Mouse (Mus musculus) heart, embryonic 16.5 days (tissue): ENCODE measurements around the gene Ptpn13. TPM values are rescaled to one million over a fixed set of nuclear protein-coding genes. Genes with fewer than 3 reads are reported as not detected.
A peak's percentile ranks its signal among the peaks of the same experiment; 100 is the strongest.

Source experiments
- ATAC-seq: fragments of 200-750 bp; cut with Nextera tagmentation; replicated peaks from 2 replicates; pipeline ENCODE4 v1.8.0; 2017; ENCODE audit warnings: moderate number of reproducible peaks; ENCODE audit not compliant: insufficient read depth, low FRiP score; ENCODE audit errors: extremely low read depth
- H3K27ac ChIP-seq: fragments of 300-500 bp; sonication (generic); 2 replicates; pipeline ENCODE4 v1.5.1; 2014; ENCODE audit warnings: mild to moderate bottlenecking, low read length, control low read depth, moderate library complexity
- H3K27me3 ChIP-seq: fragments of 300-500 bp; sonication (generic); 2 replicates; pipeline ENCODE4 v1.6.1; 2014; ENCODE audit warnings: low read length, mixed read lengths; ENCODE audit not compliant: control insufficient read depth, insufficient read depth
- H3K36me3 ChIP-seq: fragments of 300-500 bp; sonication (generic); 2 replicates; pipeline ENCODE4 v1.6.1; 2014; ENCODE audit not compliant: control insufficient read depth, insufficient read depth
- H3K4me1 ChIP-seq: fragments of 300-500 bp; sonication (generic); 2 replicates; pipeline ENCODE4 v1.6.1; 2014; ENCODE audit warnings: low read length, mixed read lengths; ENCODE audit not compliant: control insufficient read depth, insufficient read depth
- H3K4me2 ChIP-seq: fragments of 300-500 bp; sonication (generic); 2 replicates; pipeline ENCODE4 v1.6.1; 2014; ENCODE audit warnings: low read depth, mild to moderate bottlenecking, control low read depth, low read length
- H3K4me3 ChIP-seq: fragments of 300-500 bp; sonication (generic); 2 replicates; pipeline ENCODE4 v1.5.1; 2014; ENCODE audit warnings: mild to moderate bottlenecking, control low read depth, low read length
- H3K9ac ChIP-seq: fragments of 300-500 bp; sonication (generic); 2 replicates; pipeline ENCODE4 v1.6.1; 2014; ENCODE audit warnings: low read length, control low read depth
- H3K9me3 ChIP-seq: fragments of 300-500 bp; sonication (generic); replicated peaks from 2 replicates; pipeline ENCODE4 v1.6.1; 2016; ENCODE audit warnings: low read length; ENCODE audit not compliant: control insufficient read depth
- WGBS: fragments of 180-500 bp; shearing (Covaris S2); extraction: QIAGEN DNeasy Blood & Tissue Kit; methylation state at CpG from one replicate; pipeline ENCODE4 v1.1.7; 2014; 5-methylcytosine and 5-hydroxymethylcytosine counted together
- polyA plus RNA-seq: library from polyadenylated mRNA; unstranded; fragments of >200 nt; fragmentation: Nextera tagmentation; extraction: Ambion mirVana; gene quantifications from 2 replicates; pipeline ENCODE4 v1.2.1, GENCODE M21; 2015

Ptpn13 gene
- polyA plus RNA-seq, 1 experiment from 2014 or later, result 7.8 TPM

- Histone ChIP-seq H3K9ac (no peak overlapping the region), H3K9me3 (no peaks in the 10 kb centered on the region), H3K4me1 (no peaks in the 10 kb centered on the region), H3K27ac (no peak overlapping the region), H3K36me3 (no peaks in the 10 kb centered on the region), H3K27me3 (no peaks in the 10 kb centered on the region), H3K4me2 (no peak overlapping the region), H3K4me3 (no peak overlapping the region)
- ATAC-seq, result no peak
- 86% methylated on average over 7 of the region's 7 CpGs for WGBS
These were observed 62.0 kb downstream of the Ptpn13 start for GRCm38 (mm10) chr5:103487001-103487400.

- Histone ChIP-seq H3K9me3 (no peaks in the 10 kb centered on the region), H3K4me3 (no peak overlapping the region), H3K27ac (no peak overlapping the region), H3K4me1 (no peaks in the 10 kb centered on the region), H3K36me3 (no peaks in the 10 kb centered on the region), H3K27me3 (no peaks in the 10 kb centered on the region), H3K4me2 (no peak overlapping the region), H3K9ac (no peak overlapping the region)
- WGBS, result 56% methylated on average over 8 of the region's 8 CpGs
- ATAC-seq, result 0 out of 2 replicates have a peak, but pooled peaks have one; percentile 18
These were observed 66.0 kb downstream of the Ptpn13 start for GRCm38 (mm10) chr5:103490964-103491363.

- 64% methylated on average over 5 of the region's 5 CpGs for WGBS
- no peak for ATAC-seq
- Histone ChIP-seq H3K27me3 (no peaks in the 10 kb centered on the region), H3K4me3 (no peak overlapping the region), H3K4me2 (no peak overlapping the region), H3K27ac (no peak overlapping the region), H3K9ac (no peak overlapping the region), H3K9me3 (no peaks in the 10 kb centered on the region), H3K4me1 (no peaks in the 10 kb centered on the region), H3K36me3 (no peaks in the 10 kb centered on the region)
These were observed 66.8 kb downstream of the Ptpn13 start for GRCm38 (mm10) chr5:103491788-103492187.

- no peak overlapping the region for H3K4me3 ChIP-seq
- no peaks in the 10 kb centered on the region for H3K27me3 ChIP-seq
- 94% methylated on average over 5 of the region's 5 CpGs for WGBS
- H3K27ac ChIP-seq, result no peak overlapping the region
- no peaks in the 10 kb centered on the region for H3K4me1 ChIP-seq
- no peak overlapping the region for H3K4me2 ChIP-seq
- H3K9me3 ChIP-seq, result no peaks in the 10 kb centered on the region
- H3K36me3 ChIP-seq, result peaks cover 3% of the 10 kb centered on the region; the same call in 1 of the 2 replicates
- ATAC-seq, result no peak
- no peak overlapping the region for H3K9ac ChIP-seq
These were observed 72.1 kb downstream of the Ptpn13 start for GRCm38 (mm10) chr5:103497061-103497460.

- H3K27me3 ChIP-seq, result no peaks in the 10 kb centered on the region
- no peak overlapping the region for H3K4me2 ChIP-seq
- H3K9me3 ChIP-seq, result no peaks in the 10 kb centered on the region
- peaks cover 3% of the 10 kb centered on the region; the same call in 1 of the 2 replicates for H3K36me3 ChIP-seq
- H3K27ac ChIP-seq, result no peak overlapping the region
- WGBS, result 87% methylated on average over 2 of the region's 2 CpGs
- H3K4me3 ChIP-seq, result no peak overlapping the region
- no peaks in the 10 kb centered on the region for H3K4me1 ChIP-seq
- ATAC-seq, result no peak
- no peak overlapping the region for H3K9ac ChIP-seq
These were observed 72.5 kb downstream of the Ptpn13 start for GRCm38 (mm10) chr5:103497480-103497879.

- H3K9ac ChIP-seq, result no peak overlapping the region
- H3K4me1 ChIP-seq, result no peaks in the 10 kb centered on the region
- no peaks in the 10 kb centered on the region for H3K9me3 ChIP-seq
- no peak overlapping the region for H3K27ac ChIP-seq
- H3K4me3 ChIP-seq, result no peak overlapping the region
- WGBS, result 49% methylated on average over 6 of the region's 6 CpGs
- no peak for ATAC-seq
- H3K27me3 ChIP-seq, result no peaks in the 10 kb centered on the region
- H3K4me2 ChIP-seq, result no peak overlapping the region
- peaks cover 3% of the 10 kb centered on the region; the same call in 1 of the 2 replicates for H3K36me3 ChIP-seq
These were observed 74.3 kb downstream of the Ptpn13 start for GRCm38 (mm10) chr5:103499305-103499704.

GRCm38 (mm10) chr5:103501076-103501475, 76.1 kb downstream of the Ptpn13 start:
- Histone ChIP-seq H3K9ac (no peak overlapping the region), H3K4me1 (no peaks in the 10 kb centered on the region), H3K36me3 (peaks cover 3% of the 10 kb centered on the region; the same call in 1 of the 2 replicates), H3K27me3 (no peaks in the 10 kb centered on the region), H3K4me3 (no peak overlapping the region), H3K4me2 (no peak overlapping the region), H3K9me3 (no peaks in the 10 kb centered on the region), H3K27ac (no peak overlapping the region)
- no peak for ATAC-seq
- WGBS, result 82% methylated on average over 9 of the region's 9 CpGs

GRCm38 (mm10) chr5:103501839-103502238, 76.8 kb downstream of the Ptpn13 start:
- 0 out of 2 replicates have a peak, but pooled peaks have one; percentile 23 for ATAC-seq
- no peaks in the 10 kb centered on the region for H3K9me3 ChIP-seq
- WGBS, result 78% methylated on average over 6 of the region's 6 CpGs
- H3K4me2 ChIP-seq, result no peak overlapping the region
- no peaks in the 10 kb centered on the region for H3K4me1 ChIP-seq
- 0 out of 2 replicates have a peak overlapping the region, but pooled peaks have one; percentile 4 for H3K4me3 ChIP-seq
- H3K27ac ChIP-seq, result no peak overlapping the region
- H3K9ac ChIP-seq, result no peak overlapping the region
- peaks cover 3% of the 10 kb centered on the region; the same call in 1 of the 2 replicates for H3K36me3 ChIP-seq
- no peaks in the 10 kb centered on the region for H3K27me3 ChIP-seq

GRCm38 (mm10) chr5:103513162-103513561, 88.2 kb downstream of the Ptpn13 start:
- WGBS, result 72% methylated on average over 9 of the region's 9 CpGs
- H3K4me1 ChIP-seq, result no peaks in the 10 kb centered on the region
- H3K9me3 ChIP-seq, result no peaks in the 10 kb centered on the region; the same call in 1 of the 2 replicates
- H3K27ac ChIP-seq, result no peak overlapping the region
- 0 out of 2 replicates have a peak, but pooled peaks cover 4% of the 10 kb centered on the region for H3K36me3 ChIP-seq
- H3K9ac ChIP-seq, result no peak overlapping the region
- H3K4me2 ChIP-seq, result no peak overlapping the region
- no peaks in the 10 kb centered on the region for H3K27me3 ChIP-seq
- no peak for ATAC-seq
- no peak overlapping the region for H3K4me3 ChIP-seq
